Mouse (Mus musculus): ENCODE measurements at regions not wholly inside any gene's neighbourhood (a gene's known extent, or its start where the extent isn't known, plus 50 kb on each side); places are given as distances from the start of the nearest gene placed in this dataset.

GRCm38 (mm10) chr4:152690766-152691165, 213.1 kb upstream of the Kcnab2 start:
- no peaks in the 10 kb centered on the region for H3K4me1 ChIP-seq (ENCODE audit: control insufficient read depth, insufficient read depth, low read length)
- no peaks in the 10 kb centered on the region for H3K27me3 ChIP-seq (ENCODE audit: control insufficient read depth, insufficient read depth, low read length, poor library complexity, severe bottlenecking)
- H3K4me3 ChIP-seq (ENCODE audit: low read depth, low read length) = no peak overlapping the region
- no peaks in the 10 kb centered on the region for H3K9me3 ChIP-seq (replicated peaks; ENCODE audit: control insufficient read depth, insufficient read depth, low read length, poor library complexity, severe bottlenecking)
- H3K27ac ChIP-seq (ENCODE audit: insufficient read depth, low read length) = no peak overlapping the region
- TF ChIP-seq EP300 (IDR thresholded peaks at IDR 0.05; ENCODE audit: insufficient read depth, low read depth, low read length) = no peak
- no peak for TF ChIP-seq CTCF (IDR thresholded peaks at IDR 0.05; ENCODE audit: low read depth, low read length)
- TF ChIP-seq POLR2A (IDR thresholded peaks at IDR 0.05; ENCODE audit: insufficient read depth, low read length) = no peak
- H3K36me3 ChIP-seq (ENCODE audit: control insufficient read depth, insufficient read depth, low read length, poor library complexity, severe bottlenecking) = no peaks in the 10 kb centered on the region
- H3K9ac ChIP-seq (ENCODE audit: low read depth, poor library complexity, severe bottlenecking) = no peak overlapping the region

DNA sequence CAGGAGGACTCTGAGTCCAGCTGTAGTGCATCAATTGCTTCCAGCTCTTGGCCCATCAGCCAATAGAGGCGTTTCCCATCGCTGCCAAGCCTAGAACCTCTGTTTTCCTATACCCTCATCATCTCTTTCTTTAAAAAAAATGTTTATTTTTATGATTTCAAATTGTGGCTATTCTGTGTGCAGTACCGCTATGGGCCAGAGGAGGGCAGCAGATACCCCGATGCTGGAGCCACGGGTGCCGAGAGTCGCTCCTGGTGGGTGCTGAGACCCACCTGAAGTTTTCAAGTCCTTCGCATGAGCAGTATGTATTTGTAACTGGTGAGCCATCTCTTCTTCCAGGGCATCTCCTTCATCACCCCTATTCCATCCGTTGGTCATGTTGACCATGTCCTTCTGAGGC, 212.2 kb upstream of the Kcnab2 start:
- Histone ChIP-seq H3K27ac (ENCODE audit: insufficient read depth, low read length) (no peak overlapping the region), H3K4me1 (ENCODE audit: control insufficient read depth, insufficient read depth, low read length) (no peaks in the 10 kb centered on the region), H3K9me3 (replicated peaks; ENCODE audit: control insufficient read depth, insufficient read depth, low read length, poor library complexity, severe bottlenecking) (no peaks in the 10 kb centered on the region), H3K9ac (ENCODE audit: low read depth, poor library complexity, severe bottlenecking) (no peak overlapping the region), H3K36me3 (ENCODE audit: control insufficient read depth, insufficient read depth, low read length, poor library complexity, severe bottlenecking) (no peaks in the 10 kb centered on the region), H3K4me3 (ENCODE audit: low read depth, low read length) (no peak overlapping the region), H3K27me3 (ENCODE audit: control insufficient read depth, insufficient read depth, low read length, poor library complexity, severe bottlenecking) (no peaks in the 10 kb centered on the region)
- no peak for TF ChIP-seq EP300 (IDR thresholded peaks at IDR 0.05; ENCODE audit: insufficient read depth, low read depth, low read length)
- peak; percentile 52 for TF ChIP-seq CTCF (IDR thresholded peaks at IDR 0.05; ENCODE audit: low read depth, low read length)
- no peak for TF ChIP-seq POLR2A (IDR thresholded peaks at IDR 0.05; ENCODE audit: insufficient read depth, low read length)

- no peaks in the 10 kb centered on the region for H3K27me3 ChIP-seq (ENCODE audit: control insufficient read depth, insufficient read depth, low read length, poor library complexity, severe bottlenecking)
- H3K4me1 ChIP-seq (ENCODE audit: control insufficient read depth, insufficient read depth, low read length) = no peaks in the 10 kb centered on the region
- H3K4me3 ChIP-seq (ENCODE audit: low read depth, low read length) = no peak overlapping the region
- H3K36me3 ChIP-seq (ENCODE audit: control insufficient read depth, insufficient read depth, low read length, poor library complexity, severe bottlenecking) = no peaks in the 10 kb centered on the region
- H3K9ac ChIP-seq (ENCODE audit: low read depth, poor library complexity, severe bottlenecking) = no peak overlapping the region
- peaks cover 4% of the 10 kb centered on the region for H3K9me3 ChIP-seq (replicated peaks; ENCODE audit: control insufficient read depth, insufficient read depth, low read length, poor library complexity, severe bottlenecking)
- H3K27ac ChIP-seq (ENCODE audit: insufficient read depth, low read length) = no peak overlapping the region
- peak; percentile 2 for TF ChIP-seq CTCF (IDR thresholded peaks at IDR 0.05; ENCODE audit: low read depth, low read length)
- TF ChIP-seq POLR2A (IDR thresholded peaks at IDR 0.05; ENCODE audit: insufficient read depth, low read length) = no peak
Measured at GRCm38 (mm10) chr4:152686509-152687081, 208.9 kb upstream of the Kcnab2 start.

DNA sequence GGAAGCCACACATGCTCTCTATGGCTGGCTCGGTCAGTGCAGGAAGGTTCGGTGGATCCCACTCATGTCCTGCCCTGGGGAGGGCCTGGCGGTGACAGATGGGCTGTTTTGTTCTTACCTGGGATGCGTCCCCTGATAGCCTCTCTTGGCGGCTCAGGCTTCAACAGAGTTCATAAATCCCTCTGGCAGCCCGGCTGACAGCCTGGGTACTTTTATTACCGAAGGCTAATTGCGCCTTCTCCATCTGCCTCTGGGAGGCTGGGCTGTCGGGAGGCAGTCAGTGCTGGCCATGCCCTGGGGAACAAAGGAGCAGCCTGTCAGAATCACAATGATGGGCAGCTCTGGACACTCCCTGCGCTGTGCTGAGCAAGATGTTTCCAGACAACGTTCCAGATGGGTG, 196.5 kb upstream of the Kcnab2 start:
- TF ChIP-seq EP300 (IDR thresholded peaks at IDR 0.05; ENCODE audit: insufficient read depth, low read depth, low read length) (no peak), CTCF (IDR thresholded peaks at IDR 0.05; ENCODE audit: low read depth, low read length) (no peak), POLR2A (IDR thresholded peaks at IDR 0.05; ENCODE audit: insufficient read depth, low read length) (no peak)
- Histone ChIP-seq H3K9me3 (replicated peaks; ENCODE audit: control insufficient read depth, insufficient read depth, low read length, poor library complexity, severe bottlenecking) (no peaks in the 10 kb centered on the region), H3K27ac (ENCODE audit: insufficient read depth, low read length) (no peak overlapping the region)

DNA sequence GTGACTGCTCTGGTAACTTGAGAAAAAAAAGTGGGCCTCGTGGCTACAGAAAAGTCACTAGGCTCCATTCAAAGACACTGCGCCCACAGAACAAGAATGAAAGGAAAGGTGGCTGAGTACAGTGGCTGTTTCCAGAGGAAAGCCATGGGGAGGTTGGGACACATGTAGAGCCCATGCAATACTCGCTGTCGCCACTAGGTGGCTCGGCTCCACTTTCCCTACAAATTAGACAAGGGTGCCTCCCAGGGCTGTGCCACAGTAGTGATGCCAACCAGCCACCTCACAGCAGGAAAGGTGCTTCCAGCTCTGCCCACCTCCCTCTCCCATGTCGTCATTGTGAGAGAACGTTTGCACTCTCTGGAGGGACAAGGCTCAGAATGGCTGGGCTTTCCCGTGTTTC, 185.8 kb upstream of the Kcnab2 start:
- TF ChIP-seq POLR2A (IDR thresholded peaks at IDR 0.05; ENCODE audit: insufficient read depth, low read length) (no peak), EP300 (IDR thresholded peaks at IDR 0.05; ENCODE audit: insufficient read depth, low read depth, low read length) (no peak), CTCF (IDR thresholded peaks at IDR 0.05; ENCODE audit: low read depth, low read length) (peak; percentile 74)
- H3K36me3 ChIP-seq (ENCODE audit: control insufficient read depth, insufficient read depth, low read length, poor library complexity, severe bottlenecking) = no peaks in the 10 kb centered on the region
- H3K9me3 ChIP-seq (replicated peaks; ENCODE audit: control insufficient read depth, insufficient read depth, low read length, poor library complexity, severe bottlenecking) = no peaks in the 10 kb centered on the region
- H3K4me1 ChIP-seq (ENCODE audit: control insufficient read depth, insufficient read depth, low read length) = no peaks in the 10 kb centered on the region
- no peak overlapping the region for H3K4me3 ChIP-seq (ENCODE audit: low read depth, low read length)
- no peak overlapping the region for H3K27ac ChIP-seq (ENCODE audit: insufficient read depth, low read length)
- no peaks in the 10 kb centered on the region for H3K27me3 ChIP-seq (ENCODE audit: control insufficient read depth, insufficient read depth, low read length, poor library complexity, severe bottlenecking)
- H3K9ac ChIP-seq (ENCODE audit: low read depth, poor library complexity, severe bottlenecking) = no peak overlapping the region

More for the DNA sequence above, 196.5 kb upstream of the Kcnab2 start:
- no peak overlapping the region for H3K9ac ChIP-seq (ENCODE audit: low read depth, poor library complexity, severe bottlenecking)
- no peak overlapping the region for H3K4me3 ChIP-seq (ENCODE audit: low read depth, low read length)
- H3K36me3 ChIP-seq (ENCODE audit: control insufficient read depth, insufficient read depth, low read length, poor library complexity, severe bottlenecking) = no peaks in the 10 kb centered on the region
- no peaks in the 10 kb centered on the region for H3K4me1 ChIP-seq (ENCODE audit: control insufficient read depth, insufficient read depth, low read length)
- no peaks in the 10 kb centered on the region for H3K27me3 ChIP-seq (ENCODE audit: control insufficient read depth, insufficient read depth, low read length, poor library complexity, severe bottlenecking)

DNA sequence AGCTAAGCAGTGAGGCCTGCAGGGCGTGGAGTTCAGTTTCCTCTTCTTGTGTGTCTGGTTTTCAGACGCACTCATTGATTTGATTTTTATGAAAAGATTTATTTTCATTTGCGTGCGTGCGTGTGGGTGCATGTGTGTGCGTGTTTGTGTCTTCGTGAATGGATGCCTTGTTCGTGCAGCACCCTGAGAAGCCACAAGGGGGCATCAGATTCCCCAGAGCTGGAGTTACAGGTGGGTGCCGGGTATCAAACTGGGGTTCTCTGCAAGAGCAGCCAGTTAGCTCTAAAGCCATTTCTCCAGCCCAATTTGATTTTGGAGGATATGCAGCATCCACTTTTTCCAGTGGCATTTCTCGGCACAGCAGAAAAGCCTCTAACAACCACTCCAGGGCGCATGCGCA, 185.4 kb upstream of the Kcnab2 start:
- no peak overlapping the region for H3K27ac ChIP-seq (ENCODE audit: insufficient read depth, low read length)
- no peaks in the 10 kb centered on the region for H3K9me3 ChIP-seq (replicated peaks; ENCODE audit: control insufficient read depth, insufficient read depth, low read length, poor library complexity, severe bottlenecking)
- no peak overlapping the region for H3K4me3 ChIP-seq (ENCODE audit: low read depth, low read length)
- no peak overlapping the region for H3K9ac ChIP-seq (ENCODE audit: low read depth, poor library complexity, severe bottlenecking)
- H3K27me3 ChIP-seq (ENCODE audit: control insufficient read depth, insufficient read depth, low read length, poor library complexity, severe bottlenecking) = no peaks in the 10 kb centered on the region
- H3K4me1 ChIP-seq (ENCODE audit: control insufficient read depth, insufficient read depth, low read length) = no peaks in the 10 kb centered on the region
- TF ChIP-seq POLR2A (IDR thresholded peaks at IDR 0.05; ENCODE audit: insufficient read depth, low read length) (no peak), CTCF (IDR thresholded peaks at IDR 0.05; ENCODE audit: low read depth, low read length) (peak; percentile 65)
- no peaks in the 10 kb centered on the region for H3K36me3 ChIP-seq (ENCODE audit: control insufficient read depth, insufficient read depth, low read length, poor library complexity, severe bottlenecking)

Data from ES-Bruce4 (cell line).